Mouse (Mus musculus) liver, postnatal 0 days (tissue): Measurements from ENCODE around the gene 1110004F10Rik. TPM values are rescaled to one million over a fixed set of nuclear protein-coding genes. Genes with fewer than 3 reads are reported as not detected.

Source experiments
- ATAC-seq: fragments of 200-750 bp; cut with Nextera tagmentation; 2 replicates; pipeline ENCODE4 v1.8.0; 2017; ENCODE audit warnings: mild to moderate bottlenecking, moderate library complexity
- DNase-seq: peaks from one replicate; pipeline ENCODE4 v3.0.0-alpha.2; 2016
- H3K27ac ChIP-seq: fragments of 300-500 bp; sonication (generic); 2 replicates; pipeline ENCODE4 v1.5.1; 2014; ENCODE audit warnings: antibody characterized with exemption, moderate library complexity, mild to moderate bottlenecking, low read depth
- H3K27me3 ChIP-seq: fragments of 300-500 bp; sonication (generic); 2 replicates; pipeline ENCODE4 v1.6.1; 2014; ENCODE audit warnings: low read length, control low read depth, mixed read lengths; ENCODE audit not compliant: insufficient read depth
- H3K36me3 ChIP-seq: fragments of 300-500 bp; sonication (generic); replicated peaks from 2 replicates; pipeline ENCODE4 v1.6.1; 2014; ENCODE audit warnings: mild to moderate bottlenecking, control low read depth, low read length, moderate library complexity, mixed read lengths; ENCODE audit not compliant: insufficient read depth
- H3K4me1 ChIP-seq: fragments of 300-500 bp; sonication (generic); 2 replicates; pipeline ENCODE4 v1.6.1; 2014; ENCODE audit warnings: antibody characterized with exemption, mild to moderate bottlenecking, control low read depth; ENCODE audit not compliant: insufficient read depth
- H3K4me2 ChIP-seq: fragments of 300-500 bp; sonication (generic); 2 replicates; pipeline ENCODE4 v1.6.1; 2014; ENCODE audit warnings: low read depth, mild to moderate bottlenecking, low read length, moderate library complexity, mixed read lengths
- H3K4me3 ChIP-seq: fragments of 300-500 bp; sonication (generic); 2 replicates; pipeline ENCODE4 v1.5.1; 2014; ENCODE audit warnings: low read depth, low read length
- H3K9ac ChIP-seq: fragments of 300-500 bp; sonication (generic); replicated peaks from 2 replicates; pipeline ENCODE4 v1.6.1; 2014; ENCODE audit warnings: mild to moderate bottlenecking, moderate library complexity
- H3K9me3 ChIP-seq: fragments of 300-500 bp; sonication (generic); 2 replicates; pipeline ENCODE4 v1.6.1; 2016; ENCODE audit warnings: mild to moderate bottlenecking, control low read depth, low read length, mixed read lengths
- CTCF ChIP-seq: sonication (generic); IDR thresholded peaks from 2 replicates; pipeline ENCODE4 v1.5.1; 2016; ENCODE audit warnings: antibody characterized with exemption, low read depth
- EP300 ChIP-seq: IDR thresholded peaks from 2 replicates; pipeline ENCODE4 v1.6.1; 2016; ENCODE audit warnings: antibody characterized with exemption, low read depth, mild to moderate bottlenecking
- WGBS: fragments of 180-500 bp; shearing (Covaris S2); extraction: QIAGEN DNeasy Blood & Tissue Kit; methylation state at CpG from one replicate; pipeline ENCODE4 v1.1.7; 2014; ENCODE audit not compliant: insufficient replicate concordance; 5-methylcytosine and 5-hydroxymethylcytosine counted together
- polyA plus RNA-seq: library from polyadenylated mRNA; unstranded; fragments of >200 nt; fragmentation: Nextera tagmentation; extraction: Ambion mirVana; gene quantifications from 2 replicates; pipeline ENCODE4 v1.2.1, GENCODE M21; 2015

The 1110004F10Rik gene
- polyA plus RNA-seq, 1 experiment from 2014 or later: 93.1 TPM

DNA sequence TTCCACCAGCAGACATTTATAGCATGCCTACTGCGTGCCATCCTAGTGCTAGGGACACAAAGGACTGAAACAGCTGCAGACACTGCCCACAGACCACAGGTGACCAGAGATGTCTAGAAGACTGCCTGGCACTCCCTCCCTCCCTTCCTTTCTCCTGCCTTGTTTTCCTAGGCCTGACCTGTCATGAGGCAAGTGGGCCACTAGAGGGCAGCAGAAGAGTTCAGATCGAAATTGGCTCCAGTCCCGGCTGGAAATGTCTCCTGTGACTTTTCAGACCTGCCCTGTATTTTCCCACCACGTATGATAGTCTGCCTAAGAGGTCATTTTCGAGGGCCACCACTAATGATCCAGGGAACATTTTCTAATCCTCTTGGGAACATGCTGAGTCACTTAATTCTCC, 92.9 kb downstream of the 1110004F10Rik start:
- 3% methylated on average over 5 of the region's 5 CpGs for WGBS
- no peaks in the 10 kb centered on the region for H3K36me3 ChIP-seq
- no peaks in the 10 kb centered on the region for H3K9me3 ChIP-seq
- peak; percentile 92 for TF ChIP-seq CTCF
- TF ChIP-seq EP300: no peak
- H3K4me1 ChIP-seq: no peaks in the 10 kb centered on the region
- H3K27ac ChIP-seq: no peak overlapping the region
- H3K4me3 ChIP-seq: no peak overlapping the region
- H3K9ac ChIP-seq: no peak overlapping the region
- ATAC-seq: no peak
- peak; percentile 79 for DNase-seq
- no peaks in the 10 kb centered on the region for H3K27me3 ChIP-seq
- no peak overlapping the region for H3K4me2 ChIP-seq

DNA sequence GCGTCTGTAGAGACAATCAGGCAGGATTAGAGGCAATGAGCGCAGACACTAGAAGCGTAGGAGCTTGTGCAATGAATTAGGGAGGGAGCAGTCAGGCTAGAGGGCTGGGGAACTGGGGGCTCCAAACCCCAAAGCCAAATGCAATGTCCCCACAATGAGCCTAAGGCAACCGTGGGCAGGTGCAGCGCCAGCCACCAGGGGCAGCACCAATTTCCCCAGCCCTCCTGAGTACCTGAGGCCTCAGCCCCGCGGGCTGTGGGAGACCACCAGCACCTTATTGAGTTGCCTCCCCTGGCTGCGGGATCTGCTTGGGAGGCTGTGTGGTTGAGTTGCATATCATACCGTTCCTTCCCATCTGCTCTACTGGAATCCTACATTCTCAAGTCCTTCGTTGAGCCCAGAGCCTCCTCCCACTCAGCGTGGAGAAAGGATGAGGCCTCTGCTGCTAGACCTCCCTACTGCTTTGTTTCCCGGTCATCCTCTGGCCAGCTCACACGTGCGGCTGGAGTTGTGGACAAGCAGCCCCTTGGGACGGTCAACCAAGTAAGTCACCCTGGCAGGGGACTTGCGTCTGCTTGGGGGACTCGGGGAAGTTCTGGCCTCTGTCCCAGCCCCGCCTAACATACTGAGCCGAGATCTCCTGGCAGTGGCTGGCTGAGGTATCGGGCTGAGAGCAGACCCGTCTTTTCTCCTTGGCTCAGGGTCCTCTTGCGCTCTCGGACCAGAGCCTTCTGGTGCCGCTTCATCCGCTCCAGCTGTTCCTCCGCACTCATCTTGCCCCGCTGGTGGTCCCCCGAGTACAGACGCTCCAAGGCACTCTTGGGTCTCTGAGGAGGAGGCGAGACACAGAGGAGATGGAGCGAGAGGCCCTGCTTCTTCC, 95.5 kb downstream of the 1110004F10Rik start:
- Histone ChIP-seq H3K36me3 (no peaks in the 10 kb centered on the region), H3K9me3 (no peaks in the 10 kb centered on the region), H3K4me3 (no peak overlapping the region), H3K4me1 (no peaks in the 10 kb centered on the region), H3K9ac (no peak overlapping the region), H3K4me2 (no peak overlapping the region), H3K27ac (no peak overlapping the region), H3K27me3 (no peaks in the 10 kb centered on the region)
- TF ChIP-seq CTCF (peak; percentile 30; the same call in 1 of the 2 replicates), EP300 (no peak)
- no peak for ATAC-seq
- DNase-seq: no peak
- WGBS: 80% methylated on average over 31 of the region's 31 CpGs

DNA sequence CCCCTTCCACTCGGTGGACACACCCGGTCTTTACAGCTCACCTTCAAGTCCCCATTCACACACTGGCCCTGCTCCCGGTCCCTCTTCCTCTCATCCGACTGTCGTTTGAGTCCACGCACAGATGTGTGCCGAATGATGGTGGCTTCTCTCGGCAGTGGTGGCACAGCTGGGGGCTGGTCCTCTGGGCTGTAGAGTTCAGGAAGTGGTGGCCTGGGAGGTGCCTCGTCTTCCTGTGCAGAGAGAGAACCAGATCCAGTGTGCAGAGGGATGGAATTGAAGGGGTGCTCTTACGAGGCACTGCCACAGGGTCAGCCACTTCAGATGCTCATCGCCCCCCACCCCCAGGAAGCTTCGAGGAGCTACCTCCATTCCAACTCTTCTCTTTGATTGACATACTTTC, 98.0 kb downstream of the 1110004F10Rik start:
- ATAC-seq: no peak
- WGBS: 49% methylated on average over 12 of the region's 12 CpGs
- H3K27me3 ChIP-seq: no peaks in the 10 kb centered on the region

DNA sequence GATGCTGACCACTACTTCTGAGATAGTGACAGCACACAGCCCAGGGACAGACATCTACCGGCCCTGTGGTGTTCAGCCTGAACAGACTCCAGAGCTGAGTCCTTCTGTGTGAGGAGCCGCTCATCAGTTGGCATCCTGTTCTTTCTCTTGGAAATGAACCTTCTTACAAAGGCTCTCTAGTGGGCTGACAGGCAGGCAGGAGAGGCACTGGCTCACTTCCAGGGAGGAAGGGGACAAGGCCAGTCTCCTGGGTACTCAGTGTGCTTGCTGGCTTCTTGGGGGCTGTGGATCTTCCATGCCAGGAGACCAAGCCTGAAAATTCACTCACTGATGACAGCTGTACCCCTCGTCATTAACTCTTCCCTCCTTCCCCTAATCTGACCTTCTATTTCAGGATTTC, 98.5 kb downstream of the 1110004F10Rik start:
- no peaks in the 10 kb centered on the region for H3K27me3 ChIP-seq
- no peaks in the 10 kb centered on the region for H3K36me3 ChIP-seq
- H3K4me3 ChIP-seq: no peak overlapping the region
- H3K9me3 ChIP-seq: no peaks in the 10 kb centered on the region
- no peak overlapping the region for H3K4me2 ChIP-seq
- 64% methylated on average over 3 of the region's 3 CpGs for WGBS
- no peak overlapping the region for H3K9ac ChIP-seq
- no peaks in the 10 kb centered on the region for H3K4me1 ChIP-seq
- no peak for ATAC-seq
- TF ChIP-seq EP300 (no peak), CTCF (no peak)
- H3K27ac ChIP-seq: no peak overlapping the region
- no peak for DNase-seq

More for the DNA sequence above, 98.0 kb downstream of the 1110004F10Rik start:
- Histone ChIP-seq H3K9ac (no peak overlapping the region), H3K9me3 (no peaks in the 10 kb centered on the region), H3K27ac (no peak overlapping the region), H3K4me3 (no peak overlapping the region), H3K4me1 (no peaks in the 10 kb centered on the region), H3K36me3 (no peaks in the 10 kb centered on the region), H3K4me2 (no peak overlapping the region)
- no peak for TF ChIP-seq EP300
- TF ChIP-seq CTCF: no peak
- no peak for DNase-seq

GRCm38 (mm10) chr7:116145030-116145429, 105.8 kb downstream of the 1110004F10Rik start:
- Histone ChIP-seq H3K9me3 (no peaks in the 10 kb centered on the region), H3K27ac (no peak overlapping the region), H3K27me3 (no peaks in the 10 kb centered on the region), H3K4me3 (no peak overlapping the region), H3K9ac (no peak overlapping the region), H3K4me2 (no peak overlapping the region), H3K36me3 (no peaks in the 10 kb centered on the region), H3K4me1 (no peaks in the 10 kb centered on the region)
- DNase-seq (no peak), ATAC-seq (no peak)
- 87% methylated on average over 6 of the region's 6 CpGs for WGBS
- TF ChIP-seq CTCF (no peak), EP300 (no peak)

GRCm38 (mm10) chr7:116147114-116147513, 107.9 kb downstream of the 1110004F10Rik start:
- Histone ChIP-seq H3K36me3 (no peaks in the 10 kb centered on the region), H3K4me3 (no peak overlapping the region), H3K4me2 (no peak overlapping the region), H3K4me1 (no peaks in the 10 kb centered on the region), H3K9me3 (no peaks in the 10 kb centered on the region), H3K27ac (no peak overlapping the region), H3K27me3 (no peaks in the 10 kb centered on the region), H3K9ac (no peak overlapping the region)
- ATAC-seq (no peak), DNase-seq (no peak)
- 89% methylated on average over 2 of the region's 2 CpGs for WGBS
- no peak for TF ChIP-seq CTCF
- TF ChIP-seq EP300: no peak
